In the genomic region with DNA sequence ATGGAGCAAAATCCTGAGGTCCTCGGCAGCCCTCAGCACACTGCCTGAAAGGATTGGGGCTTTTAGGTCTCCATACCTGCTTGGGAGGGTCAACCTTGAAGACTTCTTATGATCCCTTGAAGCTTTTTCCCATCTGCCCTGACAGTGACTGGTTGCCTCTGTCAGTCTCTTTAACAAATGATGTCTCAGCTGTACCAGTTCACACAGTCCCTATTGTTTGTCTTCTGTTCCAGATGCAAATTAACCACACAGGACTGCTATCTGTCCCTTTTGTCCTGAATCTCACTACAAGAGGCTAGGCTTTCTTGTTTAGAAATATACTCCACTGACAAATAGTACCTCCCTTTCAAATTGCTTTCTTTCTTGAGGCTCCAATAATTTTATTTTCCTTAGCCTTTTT, we compare ENCODE assay signal across 17 mouse cellular contexts.
"Had no signal": no experiment of that assay in that cellular context is flagged by ENCODE, and none has a peak within 500 bp of the region (broad histone marks: within the 10 kb centered on the region; RNA-seq: fewer than 3 reads in every experiment).

No protein-coding gene starts in this region.

- H3K9ac ChIP-seq: liver, embryonic 13.5 days; stomach, embryonic 15.5 days had no signal

- H3K4me2 ChIP-seq: liver, embryonic 13.5 days; midbrain, embryonic 11.5 days; stomach, embryonic 15.5 days had no signal

- H3K4me1 ChIP-seq: liver, embryonic 13.5 days; stomach, embryonic 15.5 days had no signal

- H3K4me3 ChIP-seq: left cerebral cortex, adult 2 months; liver, embryonic 13.5 days; stomach, embryonic 15.5 days had no signal

- DNase-seq: kidney, adult 18-20 months; kidney, adult 9 months; kidney, postnatal 14 days; kidney, postnatal 4 days; layer of hippocampus, adult 9-11 months; layer of hippocampus, postnatal 36 days; liver, embryonic 13.5 days; lung, adult 2 months; lung, postnatal 14 days; lung, postnatal 4 days; midbrain, embryonic 14.5 days; right cerebral cortex, postnatal 25 days; spleen, adult 18-20 months; thymus, postnatal 25 days had no signal

- H3K27ac ChIP-seq: left cerebral cortex, adult 2 months; liver, embryonic 13.5 days; stomach, embryonic 15.5 days had no signal

- H3K27me3 ChIP-seq: liver, embryonic 13.5 days; stomach, embryonic 15.5 days had no signal

- H3K36me3 ChIP-seq: liver, embryonic 13.5 days; stomach, embryonic 15.5 days had no signal

- H3K9me3 ChIP-seq: liver, embryonic 13.5 days; stomach, embryonic 15.5 days had no signal
